Mouse (Mus musculus): ENCODE data around the gene Syngr2.

The Syngr2 gene

GRCm38 (mm10) chr11:117809407-117810311 lies at the start of gene Syngr2, which contains the start of gene Gm20708:
Gene Syngr2 (plus strand): TSS chr11:117809668.
Gene Gm20708 (plus strand): TSS chr11:117809668.
- DNase-seq (ENCODE audit: low spot score in 2 of 2), result peak in 1 of 2 experiments; percentile 47

GRCm38 (mm10) chr11:117760374-117761119 lies 48.9 kb upstream of the Syngr2 start:
- DNase-seq (ENCODE audit: low spot score in 2 of 2), result no peak

- no peak for DNase-seq (ENCODE audit: low spot score in 2 of 2)
Measured at GRCm38 (mm10) chr11:117761801-117762200, 47.7 kb upstream of the Syngr2 start.

GRCm38 (mm10) chr11:117762246-117762645 lies 47.2 kb upstream of the Syngr2 start:
- DNase-seq (ENCODE audit: low spot score in 2 of 2), result no peak

- no peak for DNase-seq (ENCODE audit: low spot score in 2 of 2)
Measured at GRCm38 (mm10) chr11:117764319-117764718, 45.1 kb upstream of the Syngr2 start.

- DNase-seq (ENCODE audit: low spot score in 2 of 2), result no peak
Measured at GRCm38 (mm10) chr11:117765361-117765760, 44.1 kb upstream of the Syngr2 start.

- no peak for DNase-seq (ENCODE audit: low spot score in 2 of 2)
Measured at GRCm38 (mm10) chr11:117766275-117766674, 43.2 kb upstream of the Syngr2 start.

- no peak for DNase-seq (ENCODE audit: low spot score in 2 of 2)
Measured at GRCm38 (mm10) chr11:117768725-117769682, 40.5 kb upstream of the Syngr2 start.

GRCm38 (mm10) chr11:117769683-117770047 lies 39.8 kb upstream of the Syngr2 start:
- DNase-seq (ENCODE audit: low spot score in 2 of 2), result no peak

GRCm38 (mm10) chr11:117770407-117770806 lies 39.1 kb upstream of the Syngr2 start:
- DNase-seq (ENCODE audit: low spot score in 2 of 2), result no peak

- no peak for DNase-seq (ENCODE audit: low spot score in 2 of 2)
Measured at GRCm38 (mm10) chr11:117772352-117772751, 37.1 kb upstream of the Syngr2 start.

- DNase-seq (ENCODE audit: low spot score in 2 of 2), result no peak
Measured at GRCm38 (mm10) chr11:117774925-117775324, 34.5 kb upstream of the Syngr2 start.

GRCm38 (mm10) chr11:117775540-117775939 lies 33.9 kb upstream of the Syngr2 start:
- DNase-seq (ENCODE audit: low spot score in 2 of 2), result no peak

GRCm38 (mm10) chr11:117776085-117776792 lies 33.2 kb upstream of the Syngr2 start:
- no peak for DNase-seq (ENCODE audit: low spot score in 2 of 2)

- DNase-seq (ENCODE audit: low spot score in 2 of 2), result no peak
Measured at GRCm38 (mm10) chr11:117777111-117777510, 32.4 kb upstream of the Syngr2 start.

- DNase-seq (ENCODE audit: low spot score in 2 of 2), result no peak
Measured at GRCm38 (mm10) chr11:117778031-117778430, 31.4 kb upstream of the Syngr2 start.

- no peak for DNase-seq (ENCODE audit: low spot score in 2 of 2)
Measured at GRCm38 (mm10) chr11:117778851-117779433, 30.5 kb upstream of the Syngr2 start.

- DNase-seq (ENCODE audit: low spot score in 2 of 2), result no peak
Measured at GRCm38 (mm10) chr11:117779434-117780198, 29.9 kb upstream of the Syngr2 start.

GRCm38 (mm10) chr11:117780199-117780515 lies 29.3 kb upstream of the Syngr2 start:
- no peak for DNase-seq (ENCODE audit: low spot score in 2 of 2)

GRCm38 (mm10) chr11:117780582-117781111 lies 28.8 kb upstream of the Syngr2 start:
- no peak for DNase-seq (ENCODE audit: low spot score in 2 of 2)

Measured in frontal cortex, postnatal 10 days (tissue).